Mouse (Mus musculus) cerebellum, adult (tissue): ENCODE measurements around the gene Jak1.

ENCODE experiments used
- ATAC-seq: cut with Nextera tagmentation; 2 replicates; pipeline ENCODE4 v1.9.2; 2017; ENCODE audit warnings: mild to moderate bottlenecking, moderate library complexity, mixed read lengths; ENCODE audit not compliant: insufficient number of reproducible peaks, low FRiP score, low TSS enrichment

Gene Jak1

DNA sequence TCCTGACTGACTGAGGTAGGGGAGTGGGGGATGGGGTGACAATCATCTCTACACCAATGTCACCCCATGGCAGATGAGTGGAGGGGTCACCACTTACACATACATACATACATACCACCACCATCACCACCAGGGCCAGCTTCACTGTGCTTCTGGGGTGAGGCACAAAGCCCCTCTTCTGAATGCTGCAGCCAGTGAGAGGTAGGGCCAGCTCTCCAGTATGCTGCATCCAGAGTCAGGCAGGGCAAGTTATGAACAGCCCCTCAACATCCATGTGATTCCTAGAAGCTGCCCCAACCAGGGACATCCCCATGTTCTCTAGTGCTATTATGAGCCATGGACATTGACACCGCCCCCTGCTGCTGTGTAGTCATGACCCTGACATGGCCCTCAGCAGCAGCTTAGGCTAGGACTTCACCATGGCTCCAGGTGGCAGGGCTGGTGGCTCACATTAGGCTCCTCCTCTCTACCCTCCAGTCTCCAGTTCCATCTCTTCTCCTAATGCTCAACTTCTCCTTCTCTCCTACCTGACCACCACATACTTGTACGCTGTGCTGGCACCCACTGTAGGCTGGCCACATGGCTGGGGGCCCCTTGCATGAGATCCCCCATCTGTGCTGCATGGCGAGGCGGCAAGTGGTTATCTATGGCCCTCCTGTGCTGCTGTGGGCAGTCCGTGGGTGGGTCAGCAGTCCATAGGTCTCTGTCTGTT, 24.8 kb downstream of the Jak1 start:
- no peak for ATAC-seq

DNA sequence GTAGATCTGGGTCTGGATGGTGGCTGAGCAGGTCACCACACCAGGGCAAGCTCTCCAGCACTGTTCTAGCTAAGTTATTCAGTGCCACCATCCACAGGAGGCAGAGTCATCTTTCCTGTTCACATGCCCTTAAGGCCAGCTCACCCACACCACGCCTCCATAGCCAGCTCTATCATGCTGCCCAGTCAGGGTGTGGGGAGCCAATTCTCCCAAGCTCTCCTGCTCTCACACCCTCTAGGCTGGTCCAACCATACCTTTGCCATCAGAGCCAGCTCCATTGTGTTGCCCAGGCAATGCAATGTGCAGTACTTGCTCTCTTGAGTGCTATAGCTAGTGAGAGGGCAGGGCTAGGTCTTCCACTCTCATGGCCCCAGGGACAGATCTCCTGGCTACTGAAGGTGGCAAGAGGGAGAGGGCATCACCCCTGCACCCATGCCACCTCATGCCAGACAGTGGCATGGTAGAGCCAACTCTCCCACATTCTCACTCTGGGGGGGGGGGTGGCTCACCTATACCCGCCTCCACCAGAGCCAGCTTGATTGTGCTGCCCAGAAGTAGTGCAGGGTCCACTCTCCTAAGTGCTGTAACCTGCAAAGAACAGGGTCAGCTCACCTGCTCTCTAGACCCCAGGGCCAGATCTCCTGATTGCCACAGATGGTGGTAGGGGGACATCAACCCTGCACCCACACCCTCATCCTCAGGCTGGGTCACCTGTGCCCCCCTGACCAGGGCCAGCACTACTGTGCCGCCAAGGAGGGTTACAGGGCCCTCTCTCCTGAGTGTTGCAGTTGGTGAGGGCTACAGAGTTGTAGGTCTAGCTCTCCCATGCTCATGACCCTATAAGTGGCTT, 25.5 kb downstream of the Jak1 start:
- ATAC-seq, result peak; percentile 54; the same call in 1 of the 2 replicates

DNA sequence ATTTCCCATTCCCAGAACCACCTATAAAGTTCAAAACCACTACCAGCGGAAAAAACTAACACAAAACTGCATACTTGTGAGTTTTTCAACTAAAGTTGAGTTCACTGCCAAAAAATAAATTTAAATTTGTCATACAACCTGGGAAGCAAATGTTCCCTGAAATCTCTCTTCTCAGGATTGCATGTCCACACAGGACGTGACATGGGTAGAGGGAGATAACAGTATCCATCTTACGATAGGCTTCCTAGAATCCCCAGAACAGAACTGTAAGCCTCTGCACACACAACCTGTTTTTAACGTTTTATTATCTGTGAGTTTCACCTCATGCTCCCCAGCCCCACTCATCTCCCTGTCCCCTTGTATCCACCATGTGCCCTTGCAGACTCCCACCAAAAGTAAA, 26.5 kb downstream of the Jak1 start:
- no peak for ATAC-seq

DNA sequence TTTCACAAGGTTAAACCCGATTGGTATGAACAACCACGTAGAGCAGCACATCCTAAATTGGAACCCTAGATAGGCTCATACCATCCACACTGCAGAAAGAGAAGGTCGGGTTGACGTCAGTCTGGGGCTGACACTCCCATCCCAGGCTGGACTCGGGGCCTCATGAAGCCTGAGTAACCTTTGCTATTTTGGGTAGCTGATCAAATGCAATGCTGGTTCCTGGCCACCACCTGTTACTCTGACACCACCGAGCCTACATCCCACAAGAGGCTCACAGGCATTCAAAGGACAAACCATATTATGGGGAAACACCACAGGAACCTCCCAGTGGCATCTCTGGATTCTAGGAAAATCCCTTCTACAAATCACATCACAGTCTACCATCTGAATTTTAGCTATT, 28.3 kb downstream of the Jak1 start:
- no peak for ATAC-seq

DNA sequence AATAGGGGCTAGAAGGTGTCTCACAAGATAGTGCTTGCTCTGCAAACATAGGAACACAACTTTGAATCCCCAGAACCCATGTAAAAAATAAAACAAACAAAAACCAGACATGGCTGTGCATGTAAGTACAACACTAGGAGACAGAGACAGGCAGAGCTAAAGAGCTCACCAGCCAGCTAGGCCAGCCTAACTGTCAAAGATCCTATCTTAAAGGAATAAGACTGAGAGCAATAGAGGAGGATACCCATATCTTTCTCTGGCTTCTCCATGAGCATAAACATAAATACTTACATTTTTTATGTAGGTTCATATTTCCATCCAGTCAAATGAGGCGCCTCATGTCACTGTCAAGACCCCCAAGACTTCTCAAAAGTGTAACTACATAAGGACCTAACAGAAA, 29.1 kb downstream of the Jak1 start:
- ATAC-seq, result no peak

DNA sequence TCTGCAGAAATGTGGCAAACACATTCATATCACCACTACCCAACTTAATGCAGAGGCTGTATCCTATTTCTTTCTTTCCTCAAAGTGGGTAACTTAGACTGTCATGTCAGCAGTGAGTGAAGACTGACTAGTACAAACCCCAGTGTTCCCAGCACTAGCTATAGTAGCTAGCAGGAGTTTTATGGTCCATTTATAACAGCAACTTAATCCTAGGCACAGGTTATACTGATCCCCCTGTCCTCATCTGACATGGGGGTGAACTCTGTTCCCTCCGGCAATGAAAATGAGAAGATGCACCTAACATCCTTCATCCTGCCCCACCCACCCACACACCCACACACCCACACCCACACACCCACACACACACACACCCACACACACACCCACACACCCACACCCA, 30.3 kb downstream of the Jak1 start:
- ATAC-seq, result no peak

DNA sequence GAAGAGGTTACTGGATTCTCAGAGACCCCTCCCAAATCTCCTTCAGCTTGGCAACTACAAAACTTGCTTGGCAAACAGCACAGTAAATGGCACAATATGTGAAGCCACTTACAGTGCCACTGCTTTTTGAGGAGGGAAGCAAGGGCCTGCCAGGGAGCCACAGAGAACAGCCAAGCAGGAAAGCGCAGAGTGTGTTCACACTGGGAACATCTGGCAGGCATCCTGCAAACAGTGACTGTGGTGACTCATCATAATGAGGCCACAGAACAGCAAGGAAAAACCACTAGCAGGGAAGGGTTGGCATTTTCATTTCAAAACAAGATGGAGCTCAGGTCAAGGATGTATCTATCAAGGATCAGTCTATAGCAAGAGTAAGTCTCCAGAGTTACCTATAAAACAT, 30.8 kb downstream of the Jak1 start:
- no peak for ATAC-seq

DNA sequence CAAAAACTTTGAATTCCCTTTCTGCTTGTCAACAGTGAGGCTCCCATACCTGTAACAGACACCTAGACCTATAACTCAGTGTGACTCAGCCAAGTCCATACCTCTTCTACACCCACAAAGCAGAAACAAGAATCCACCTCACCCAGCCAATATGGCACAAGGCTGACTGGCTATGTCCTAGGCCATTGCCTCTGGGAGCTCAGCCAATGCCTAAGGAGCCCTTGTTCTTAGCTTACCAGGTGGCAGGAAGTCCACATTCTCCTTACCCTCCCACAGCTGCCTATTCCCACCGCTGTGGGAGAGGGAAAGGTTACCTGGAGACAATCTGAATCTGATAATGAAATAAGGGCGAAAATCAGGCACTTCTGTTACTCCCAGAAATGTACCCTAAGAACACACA, 34.5 kb downstream of the Jak1 start:
- ATAC-seq, result no peak

DNA sequence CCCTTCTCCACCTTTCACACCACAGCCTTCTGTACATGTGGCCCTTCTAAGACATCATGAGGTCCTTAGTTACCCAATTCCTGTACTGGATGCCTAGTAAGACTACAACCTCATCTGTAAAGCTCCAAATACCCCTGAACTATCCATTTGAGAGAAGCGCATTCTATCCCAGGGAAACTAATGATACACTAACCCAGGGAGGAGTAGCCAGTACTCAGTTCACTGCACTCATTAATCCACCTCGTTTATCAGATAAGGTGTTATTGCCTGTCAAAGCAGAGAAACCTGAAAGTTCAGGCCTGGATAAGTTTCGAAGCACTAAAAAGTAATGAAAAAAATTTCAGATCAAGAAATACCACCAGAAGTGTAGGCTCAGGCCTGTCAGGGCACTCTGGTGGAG, 37.7 kb downstream of the Jak1 start:
- no peak for ATAC-seq

DNA sequence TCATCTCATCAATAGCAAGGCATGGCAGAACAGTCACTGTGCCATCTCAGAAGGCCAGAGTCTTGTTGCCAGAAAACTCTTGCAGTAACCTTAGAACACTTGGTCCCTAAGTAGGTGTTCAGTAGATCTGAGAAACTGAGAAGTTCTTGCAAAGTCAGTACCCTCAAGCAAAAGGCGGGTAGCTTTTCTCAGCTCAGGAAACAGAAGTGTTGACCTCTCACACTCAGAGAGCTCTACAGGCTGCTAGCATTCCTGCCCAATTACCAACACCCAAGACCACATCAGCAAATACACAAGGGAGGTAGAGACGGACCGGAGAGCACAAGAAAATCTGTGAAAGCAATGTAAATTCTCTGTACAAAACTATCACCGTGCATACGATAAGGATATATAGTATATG, 39.1 kb downstream of the Jak1 start:
- ATAC-seq, result no peak

DNA sequence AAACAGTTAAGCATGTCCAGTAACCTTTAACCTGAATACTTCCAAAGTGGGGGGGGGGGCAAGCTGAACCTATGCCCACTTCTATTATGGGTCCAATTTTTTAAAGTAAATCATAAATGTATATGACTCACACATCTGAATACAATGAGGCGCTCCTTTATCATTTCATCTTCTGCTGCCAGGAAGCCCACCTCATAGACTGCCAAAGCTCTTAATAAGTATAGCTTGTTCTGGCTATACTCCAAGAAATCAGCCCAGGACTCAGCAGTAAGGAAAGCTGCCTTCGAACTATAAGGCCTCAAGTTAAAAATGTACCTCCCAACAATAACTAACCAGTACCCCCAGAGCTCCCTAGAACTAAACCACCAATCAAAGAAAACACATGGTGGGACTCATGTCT, 44.1 kb downstream of the Jak1 start:
- ATAC-seq, result no peak

DNA sequence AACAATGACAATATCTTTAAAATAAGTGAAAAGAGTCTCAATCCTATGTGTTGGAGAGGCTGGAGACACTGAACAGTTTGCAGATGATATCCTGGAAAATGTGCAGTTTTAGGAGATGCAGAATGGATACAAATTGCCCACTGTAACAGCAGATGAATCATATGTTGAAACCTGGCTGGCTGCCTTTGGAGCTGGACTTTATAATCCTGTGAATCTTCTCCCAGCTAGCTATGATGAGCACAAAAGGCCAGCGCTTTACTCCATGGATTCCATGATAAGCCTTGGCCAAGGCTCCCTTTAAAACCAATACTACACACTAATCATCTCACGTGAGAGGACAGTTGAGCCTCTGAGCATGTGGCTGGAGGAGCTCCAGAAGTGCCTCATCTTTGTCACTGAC, 45.2 kb downstream of the Jak1 start:
- ATAC-seq, result no peak

DNA sequence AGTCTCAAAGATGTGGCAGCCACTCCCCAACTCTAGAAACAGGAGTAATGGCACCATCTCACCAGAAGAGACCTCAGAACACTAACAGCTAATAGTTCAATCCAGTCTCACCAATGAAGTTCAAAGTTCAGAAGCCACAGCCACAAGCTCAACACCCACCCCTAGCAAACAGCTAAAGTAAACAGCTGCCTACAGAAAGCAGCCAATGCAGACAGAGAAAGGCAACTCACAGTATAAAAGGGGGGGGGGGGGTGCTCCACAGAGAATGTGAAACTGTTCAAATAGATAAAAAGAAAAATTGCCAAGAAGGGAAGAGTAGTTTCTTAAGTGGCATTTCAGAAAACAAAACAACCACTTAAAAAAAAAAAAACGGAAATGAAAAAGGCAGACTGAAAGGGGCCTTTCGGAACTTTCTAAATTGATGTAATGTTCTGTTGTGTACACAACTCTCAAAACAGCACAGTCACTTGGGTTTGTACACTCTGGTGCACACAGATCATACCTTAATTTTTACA, 48.0 kb downstream of the Jak1 start:
- ATAC-seq, result no peak

DNA sequence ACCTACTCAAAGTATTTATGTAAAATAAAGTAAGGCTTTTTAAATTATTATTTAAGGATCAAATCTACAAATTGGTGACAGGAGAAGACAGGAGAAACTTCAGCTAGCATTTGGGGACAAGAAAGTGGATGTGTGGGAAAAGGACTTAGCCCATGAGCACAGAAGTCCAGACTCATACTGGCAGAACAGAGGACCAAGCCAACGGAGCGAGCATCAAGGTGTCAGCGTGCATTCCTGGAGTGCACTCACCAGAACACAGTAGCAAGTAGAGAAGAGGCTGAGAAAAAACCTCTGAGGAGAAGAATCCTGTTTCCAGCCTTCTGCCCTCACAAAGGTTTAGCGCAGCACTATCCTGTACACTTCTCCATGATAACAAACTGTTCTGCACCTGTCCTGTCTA, 48.8 kb downstream of the Jak1 start:
- ATAC-seq, result no peak

DNA sequence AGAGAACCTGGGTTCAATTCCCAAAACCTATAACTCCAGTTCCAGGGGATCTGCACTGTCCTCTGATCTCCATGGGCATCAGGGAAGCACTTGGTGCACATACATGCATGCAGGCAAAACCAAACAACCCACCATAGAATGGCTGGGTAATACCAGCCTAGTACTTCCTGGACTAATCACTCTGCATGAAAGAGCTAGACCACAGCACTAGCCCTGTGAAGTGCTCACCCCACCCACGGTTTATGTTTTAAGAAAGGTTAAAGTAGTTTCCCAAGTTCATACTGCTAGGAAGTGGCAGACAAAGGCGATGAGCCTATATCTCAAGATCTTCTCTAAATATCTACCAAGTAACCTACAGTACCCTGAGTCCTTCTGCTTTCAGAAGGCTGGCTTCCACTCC, 51.6 kb downstream of the Jak1 start:
- ATAC-seq, result no peak

DNA sequence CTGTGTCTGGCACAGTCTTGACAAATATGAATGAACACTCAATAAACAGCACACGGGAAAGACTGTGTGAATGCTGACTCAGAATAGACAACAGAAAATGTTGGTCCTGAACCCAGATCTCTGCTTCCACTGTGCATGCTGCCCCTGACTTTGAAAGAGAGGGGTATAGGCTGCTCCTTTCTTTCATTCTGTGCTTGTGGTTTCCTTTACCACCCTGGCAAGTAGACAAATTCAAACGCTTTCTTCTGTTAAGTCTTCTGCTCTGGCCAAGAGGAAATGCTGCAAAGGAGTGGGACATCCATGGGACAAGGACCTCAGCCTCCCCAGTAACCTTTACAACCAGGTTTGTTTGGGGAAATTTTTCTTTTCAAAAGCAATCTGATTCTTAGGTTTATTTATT, 57.6 kb downstream of the Jak1 start:
- no peak for ATAC-seq

DNA sequence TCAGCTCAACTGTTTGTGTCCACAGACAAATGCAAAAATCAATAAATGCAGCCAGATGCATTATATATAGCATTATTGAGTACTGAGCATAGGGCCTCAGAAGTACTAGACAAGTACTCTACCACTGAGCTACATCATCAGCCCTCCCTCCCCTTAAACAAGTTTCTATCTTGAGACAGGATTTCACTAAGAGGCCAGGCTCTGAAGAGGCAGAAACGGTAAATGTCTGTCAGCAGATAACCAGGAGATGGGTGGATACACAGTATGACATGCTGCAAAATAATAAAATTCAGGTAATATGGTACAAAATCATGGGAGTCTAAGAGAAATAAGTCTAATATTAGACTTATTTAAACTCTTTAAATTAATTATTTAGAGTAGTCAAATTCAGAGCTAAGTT, 61.6 kb downstream of the Jak1 start:
- no peak for ATAC-seq

DNA sequence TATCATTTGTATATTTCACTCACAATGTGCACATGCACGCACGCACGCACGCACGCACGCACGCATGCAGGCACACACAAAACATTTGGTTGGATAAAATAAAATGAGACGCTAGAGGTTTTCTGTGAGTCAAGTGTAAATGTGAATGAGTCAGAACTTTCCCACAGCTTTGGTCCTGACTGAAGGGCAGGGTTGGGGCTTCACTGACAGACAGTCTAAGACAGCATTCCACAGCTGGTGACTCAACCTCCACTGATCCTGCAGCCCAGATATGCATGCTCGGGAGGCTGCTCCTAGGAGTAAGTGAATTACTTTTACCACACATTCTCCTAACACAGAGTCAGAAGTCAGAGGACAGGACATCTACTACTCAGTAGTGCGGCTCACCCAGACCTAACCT, 62.5 kb downstream of the Jak1 start:
- no peak for ATAC-seq

DNA sequence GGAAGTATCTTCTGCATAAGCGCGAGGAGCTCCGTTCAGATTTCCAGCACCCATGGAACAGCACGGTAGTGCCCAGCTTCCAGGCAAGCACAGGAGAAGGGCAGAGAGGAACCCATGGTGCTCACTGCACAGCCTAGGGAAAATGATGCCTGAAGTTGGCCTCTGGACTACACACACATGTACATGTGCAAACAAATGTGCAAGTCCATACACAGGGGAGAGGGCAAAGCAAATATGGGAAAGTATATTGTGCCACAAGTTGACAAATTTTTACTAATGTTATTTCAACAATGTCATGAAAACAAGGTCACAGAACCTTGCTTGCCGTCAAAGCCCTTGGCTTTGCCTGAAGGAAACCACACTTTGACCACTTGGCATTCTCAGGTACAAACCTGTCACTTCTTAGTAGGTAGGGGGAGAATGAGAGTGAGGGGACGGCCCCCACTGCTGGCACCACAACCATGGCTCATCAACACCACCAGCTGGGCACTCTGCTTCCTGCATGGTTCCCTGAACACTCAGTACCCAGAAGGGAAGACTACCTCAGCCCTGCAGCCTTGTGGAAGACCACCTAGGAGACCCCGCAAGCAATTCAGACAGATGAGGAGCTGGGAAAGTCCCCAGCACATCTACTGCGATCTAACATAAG, 65.5 kb downstream of the Jak1 start:
- no peak for ATAC-seq

DNA sequence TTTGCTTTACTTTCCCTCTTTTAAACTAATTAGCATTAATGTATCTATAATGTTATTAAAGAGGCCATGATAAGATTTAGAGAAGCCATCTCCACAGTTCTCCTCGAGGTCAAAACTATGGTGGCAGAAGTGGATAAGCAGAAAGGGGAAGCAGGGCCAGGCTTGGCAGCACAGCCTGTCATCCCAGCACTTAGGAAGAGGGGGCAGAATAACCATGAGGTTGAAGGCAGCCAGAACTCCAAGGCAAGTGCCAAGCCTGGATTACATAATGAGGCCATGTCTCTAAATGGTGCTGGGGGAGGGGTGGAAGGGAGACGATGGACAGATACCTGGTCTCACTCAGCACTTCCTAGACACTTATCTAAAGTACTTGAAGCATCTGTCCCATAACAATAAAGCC, 66.7 kb downstream of the Jak1 start:
- ATAC-seq, result peak; percentile 92

DNA sequence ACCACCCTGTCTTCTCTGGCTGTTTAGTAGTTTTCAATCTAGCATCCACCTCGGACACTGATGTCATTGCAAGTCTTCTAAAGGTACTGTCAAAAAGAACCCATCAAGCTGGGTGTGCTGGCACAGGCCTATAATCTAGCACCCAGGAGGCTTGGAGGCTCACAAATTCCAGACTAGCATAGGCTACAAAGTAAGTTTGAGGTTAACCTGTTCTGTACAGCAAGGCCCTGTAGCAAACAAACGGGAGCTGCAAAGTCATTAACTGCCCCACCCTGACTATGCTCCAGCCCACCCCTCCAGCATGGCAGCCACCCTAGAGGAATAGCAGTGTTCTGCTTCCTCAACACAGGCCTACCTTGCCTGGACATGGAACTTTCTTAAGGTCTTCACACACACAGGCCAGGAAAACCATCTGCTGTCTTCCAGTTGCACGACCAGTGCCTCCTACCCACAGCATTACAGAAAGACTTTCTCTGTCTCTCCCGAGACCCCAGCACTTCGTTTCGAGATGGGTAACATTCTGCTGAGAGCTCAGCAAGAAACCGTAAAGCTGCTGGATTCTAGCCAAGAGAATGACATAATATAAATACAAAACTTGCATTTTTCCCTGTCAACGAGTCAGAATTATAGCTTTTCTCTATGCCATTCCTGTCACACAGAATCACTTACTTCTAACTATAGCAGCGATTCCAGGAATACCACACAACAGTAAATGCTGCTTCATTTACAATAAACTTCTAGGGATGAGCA, 67.5 kb downstream of the Jak1 start:
- ATAC-seq, result no peak
